In genomic region chr17:32349037-32349732, GRCm38 (mm10) we compare ENCODE assay signal across 8 mouse cellular contexts. TPM values are rescaled to one million over a fixed set of nuclear protein-coding genes. Genes with fewer than 3 reads are reported as not detected.
DNase-seq lines count a peak whose midpoint lies in the region; ATAC-seq and TF ChIP-seq lines count a peak whose summit lies in the region.

No protein-coding gene starts in this region.

- no peak overlapping the region; the same call in 1 of the 2 replicates for H3K27ac ChIP-seq in kidney, adult 2 months (ENCODE audit: insufficient read depth, low read depth, low read length)
- peak overlapping the region; percentile 87 for H3K27ac ChIP-seq in lung, postnatal 0 days (ENCODE audit: low read length)

- no peaks in the 10 kb centered on the region for H3K36me3 ChIP-seq in kidney, adult 2 months (ENCODE audit: control insufficient read depth, insufficient read depth, low read length)
- H3K36me3 ChIP-seq in lung, postnatal 0 days (ENCODE audit: insufficient read depth, low read length): no peaks in the 10 kb centered on the region; the same call in 1 of the 2 replicates

- H3K4me2 ChIP-seq in lung, postnatal 0 days (replicated peaks; ENCODE audit: low read depth, low read length): peak overlapping the region; percentile 96

- H3K4me3 ChIP-seq in kidney, adult 2 months (ENCODE audit: insufficient read depth, low read depth, low read length): peak overlapping the region; percentile 43
- peak overlapping the region; percentile 92 for H3K4me3 ChIP-seq in lung, postnatal 0 days (ENCODE audit: low read depth, low read length)

- 6% methylated on average over 4 of the region's 4 CpGs for WGBS in kidney, adult 2 months
- 5% methylated on average over 4 of the region's 4 CpGs for WGBS in lung, postnatal 0 days

- no peaks in the 10 kb centered on the region for H3K27me3 ChIP-seq in kidney, adult 2 months (replicated peaks; ENCODE audit: control insufficient read depth, insufficient read depth, low read length)
- H3K27me3 ChIP-seq in lung, postnatal 0 days (replicated peaks; ENCODE audit: insufficient read depth, low read length): no peaks in the 10 kb centered on the region

- TF ChIP-seq POLR2A in kidney, adult 2 months (IDR thresholded peaks at IDR 0.05; ENCODE audit: low read depth, low read length): no peak

- H3K9ac ChIP-seq in lung, postnatal 0 days (replicated peaks; ENCODE audit: low read depth): peak overlapping the region; percentile 86; the same call in 1 of the 2 replicates

- peak; percentile 27; the same call in 1 of the 2 replicates for ATAC-seq in lung, postnatal 0 days

- H3K4me1 ChIP-seq in kidney, adult 2 months (ENCODE audit: control insufficient read depth, insufficient read depth, low read length): peaks cover 8% of the 10 kb centered on the region
- peaks cover 4% of the 10 kb centered on the region; the same call in 1 of the 2 replicates for H3K4me1 ChIP-seq in lung, postnatal 0 days (ENCODE audit: insufficient read depth, low read depth, low read length)

- peak; percentile 46 to 54 for DNase-seq in left cerebral cortex, adult 9 months (ENCODE audit: low spot score in 2 of 2)
- no peak for DNase-seq in left cerebral cortex, adult 8-10 months (ENCODE audit: low spot score in 2 of 2)
- peak; percentile 47 for DNase-seq in cerebellum, adult 8-10 months
- DNase-seq in forelimb bud, embryonic 11.5 days (ENCODE audit: low read depth, low spot score): peak; percentile 35
- peak; percentile 43 for DNase-seq in kidney, adult 2 months
- peak; percentile 72 for DNase-seq in lung, postnatal 0 days (ENCODE audit: low spot score)
- DNase-seq in retina, embryonic 14.5 days (ENCODE audit: low spot score): peak; percentile 77
- no peak for DNase-seq in gastrocnemius, postnatal 36 days

- peak; percentile 84 for TF ChIP-seq CTCF in kidney, adult 2 months (conservative IDR thresholded peaks at IDR 0.05; ENCODE audit: insufficient read depth, insufficient read length, low read depth, low read length)
- peak; percentile 93 for TF ChIP-seq CTCF in lung, postnatal 0 days (IDR thresholded peaks at IDR 0.05)

- H3K9me3 ChIP-seq in lung, postnatal 0 days (ENCODE audit: low read length): no peaks in the 10 kb centered on the region

- intact Hi-C loops in gastrocnemius, postnatal 36 days (cut with DNase I): loop anchor here (1.0 to 5.0 kb wide), 2 partner anchors 83 to 145 kb away; no protein-coding TSS in a partner anchor

- TF ChIP-seq EP300 in lung, postnatal 0 days (IDR thresholded peaks at IDR 0.05): 0 out of 2 replicates have a peak, but pooled peaks have one; percentile 10

RNA-seq across cellular contexts. Expression of gene Akap8l, which starts 1.2 kb away (rescaled TPM):
- 100 to 1,000 TPM; 184 to 217 (median 195) TPM for total RNA-seq in left cerebral cortex, adult 8-10 months (2022)
- 71.5 and 96.4 TPM in 2 replicates for polyA plus RNA-seq in kidney, adult 2 months (2012; rRNA removed)
- 59.9 and 66.3 TPM in 2 replicates for polyA plus RNA-seq in lung, postnatal 0 days (2015; fragmentation: Nextera tagmentation; extraction: Ambion mirVana)
- 10 to 100 TPM; 24.9 to 30.0 TPM for total RNA-seq in gastrocnemius, postnatal 36 days (2021)

RNA-seq across cellular contexts. Expression of gene Akap8, which starts 28.1 kb away (rescaled TPM):
- 10 to 100 TPM; 78.4 to 92.7 (median 90.7) TPM for total RNA-seq in left cerebral cortex, adult 8-10 months (2022)
- polyA plus RNA-seq in kidney, adult 2 months (2012; rRNA removed): 36.9 and 48.0 TPM in 2 replicates
- polyA plus RNA-seq in lung, postnatal 0 days (2015; fragmentation: Nextera tagmentation; extraction: Ambion mirVana): 30.2 and 34.0 TPM in 2 replicates
- total RNA-seq in gastrocnemius, postnatal 36 days (2021): 10 to 100 TPM; 26.5 to 38.3 TPM

RNA-seq across cellular contexts. Expression of gene Wiz, which starts 40.1 kb away (rescaled TPM):
- 10 to 100 TPM; 46.6 to 50.3 (median 49.1) TPM for total RNA-seq in left cerebral cortex, adult 8-10 months (2022)
- polyA plus RNA-seq in kidney, adult 2 months (2012; rRNA removed): 30.9 and 34.6 TPM in 2 replicates
- polyA plus RNA-seq in lung, postnatal 0 days (2015; fragmentation: Nextera tagmentation; extraction: Ambion mirVana): 12.1 and 12.8 TPM in 2 replicates
- 10 to 100 TPM; 11.2 to 11.6 TPM for total RNA-seq in gastrocnemius, postnatal 36 days (2021)

RNA-seq across cellular contexts. Expression of gene Rasal3, which starts 54.2 kb away (rescaled TPM):
- total RNA-seq in left cerebral cortex, adult 8-10 months (2022): 10 to 100 TPM in 2 of 4 experiments, 1 to 10 TPM in 2; 3.8 to 11.5 (median 7.6) TPM
- 1.2 and 8.7 TPM in 2 replicates for polyA plus RNA-seq in kidney, adult 2 months (2012; rRNA removed)
- polyA plus RNA-seq in lung, postnatal 0 days (2015; fragmentation: Nextera tagmentation; extraction: Ambion mirVana): 0.79 and 1.2 TPM in 2 replicates
- 1 to 10 TPM in 1 of 2 experiments, under 1 TPM in 1; 0.76 to 2.0 TPM for total RNA-seq in gastrocnemius, postnatal 36 days (2021)

Comparison
In these comparisons a context has a peak if more than half of its experiments do, and no peak if none do; other contexts are left out.
1. DNase-seq: peak in left cerebral cortex, adult 9 months (2 of 2), cerebellum, adult 8-10 months (single experiment), forelimb bud, embryonic 11.5 days (single experiment), kidney, adult 2 months (single experiment), lung, postnatal 0 days (single experiment) and retina, embryonic 14.5 days (single experiment); none in left cerebral cortex, adult 8-10 months (0 of 2) and gastrocnemius, postnatal 36 days (0 of 2).
2. RNA of gene Akap8l, which starts 1.2 kb away (total RNA-seq): 184 to 217 TPM in left cerebral cortex, adult 8-10 months; 24.9 to 30.0 TPM in gastrocnemius, postnatal 36 days; every median in the first group is over 4 times any median in the second.